Mouse (Mus musculus) spleen, adult 2 months (tissue): ENCODE data around the gene Zfp692.

Source experiments
- CTCF ChIP-seq: fragments of 200-500 bp; IDR thresholded peaks from 2 replicates; pipeline ENCODE4 v1.5.1; 2011; ENCODE audit warnings: mild to moderate bottlenecking, inconsistent platforms; ENCODE audit not compliant: insufficient read depth, insufficient read length, insufficient replicate concordance; ENCODE audit errors: extremely low read depth
- POLR2A ChIP-seq: fragments of 200-500 bp; IDR thresholded peaks from 2 replicates; pipeline ENCODE4 v1.6.1; 2011; ENCODE audit warnings: low read depth, low read length, inconsistent platforms

DNA sequence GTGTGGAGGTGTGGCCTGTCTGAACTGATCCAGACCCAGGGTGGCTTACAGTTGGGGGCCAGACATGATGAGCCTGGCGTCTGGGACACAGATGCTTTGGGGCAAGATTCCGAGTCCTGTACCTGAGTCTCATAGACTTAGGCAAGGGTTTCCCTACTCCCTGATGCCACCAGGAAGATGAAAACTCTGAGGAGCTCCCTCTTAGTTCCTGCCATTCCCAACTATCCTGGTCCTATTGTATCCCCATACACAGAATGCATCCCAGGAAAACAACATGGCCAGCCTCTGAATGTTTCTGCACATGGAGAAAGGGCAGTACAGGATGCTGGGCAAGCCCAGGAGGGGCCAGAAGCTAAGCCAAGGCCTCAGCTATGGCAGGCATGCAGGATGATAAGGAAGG is 43.4 kb upstream of the Zfp692 start:
- no peak for TF ChIP-seq POLR2A
- no peak for TF ChIP-seq CTCF
